Comparison of ENCODE assay signal across 17 mouse cellular contexts in the genomic region with DNA sequence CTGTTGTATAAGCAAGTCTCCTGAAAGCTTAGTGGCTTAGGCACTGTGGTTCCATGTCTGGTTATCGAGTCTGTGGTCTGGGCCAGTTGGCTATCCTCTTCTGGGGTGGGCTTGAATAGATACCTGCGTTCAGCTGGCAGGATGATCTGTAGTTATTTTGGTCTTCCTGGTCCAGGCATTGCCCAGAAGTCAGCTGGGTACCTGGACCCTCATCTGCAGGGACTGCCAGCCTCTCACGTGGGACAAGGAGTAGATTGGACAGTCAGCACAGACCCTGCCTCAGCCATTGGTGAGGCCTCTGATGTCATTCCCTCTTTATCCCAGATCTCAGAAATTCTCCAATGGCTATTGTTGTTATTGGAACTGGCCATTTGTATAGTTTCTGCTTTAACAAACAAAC.
"Had no signal": no experiment of that assay in that cellular context is flagged by ENCODE, and none has a peak within 500 bp of the region (broad histone marks: within the 10 kb centered on the region; RNA-seq: fewer than 3 reads in every experiment).

No protein-coding gene starts in this region.

- DNase-seq: left cerebral cortex, postnatal 4 days; liver; liver, embryonic 13.5 days; liver, postnatal 0 days; lung, adult 18-20 months; lung, adult 2 months; lung, embryonic 14.5 days; lung, postnatal 10 days; lung, postnatal 14 days; lung, postnatal 36 days; lung, postnatal 4 days; midbrain, embryonic 14.5 days had no signal

- ATAC-seq: liver, embryonic 12.5 days; liver, postnatal 0 days; lung, postnatal 0 days; midbrain, embryonic 13.5 days; midbrain, embryonic 15.5 days; midbrain, embryonic 16.5 days had no signal
